Mouse (Mus musculus) heart, embryonic 13.5 days (tissue): Measurements from ENCODE around the gene Col5a1. TPM values are rescaled to one million over a fixed set of nuclear protein-coding genes. Genes with fewer than 3 reads are reported as not detected.
A peak's percentile ranks its signal among the peaks of the same experiment; 100 is the strongest.

Experiments used
- ATAC-seq: fragments of 200-750 bp; cut with Nextera tagmentation; 2 replicates; pipeline ENCODE4 v1.8.0; 2017; ENCODE audit warnings: moderate TSS enrichment; ENCODE audit not compliant: insufficient number of reproducible peaks, low FRiP score, low TSS enrichment; ENCODE audit errors: extremely low read depth
- H3K27ac ChIP-seq: fragments of 300-500 bp; sonication (generic); replicated peaks from 2 replicates; pipeline ENCODE4 v1.5.1; 2015; ENCODE audit warnings: moderate library complexity, mild to moderate bottlenecking, inconsistent platforms
- H3K27me3 ChIP-seq: fragments of 300-500 bp; sonication (generic); replicated peaks from 2 replicates; pipeline ENCODE4 v1.6.1; 2015; ENCODE audit warnings: mild to moderate bottlenecking, inconsistent platforms
- H3K36me3 ChIP-seq: fragments of 300-500 bp; sonication (generic); 2 replicates; pipeline ENCODE4 v1.6.1; 2015; ENCODE audit warnings: mild to moderate bottlenecking, inconsistent platforms
- H3K4me1 ChIP-seq: fragments of 300-500 bp; sonication (generic); 2 replicates; pipeline ENCODE4 v1.6.1; 2015; ENCODE audit warnings: inconsistent platforms
- H3K4me2 ChIP-seq: fragments of 300-500 bp; sonication (generic); 2 replicates; pipeline ENCODE4 v1.6.1; 2015; ENCODE audit warnings: inconsistent platforms, mild to moderate bottlenecking, moderate library complexity
- H3K4me3 ChIP-seq: fragments of 300-500 bp; sonication (generic); 2 replicates; pipeline ENCODE4 v1.5.1; 2015; ENCODE audit warnings: moderate library complexity, mild to moderate bottlenecking, inconsistent platforms
- H3K9ac ChIP-seq: fragments of 300-500 bp; sonication (generic); 2 replicates; pipeline ENCODE4 v1.6.1; 2015; ENCODE audit warnings: inconsistent platforms, mild to moderate bottlenecking, moderate library complexity
- H3K9me3 ChIP-seq: fragments of 300-500 bp; sonication (generic); 2 replicates; pipeline ENCODE4 v1.6.1; 2016; ENCODE audit warnings: inconsistent platforms
- WGBS: fragments of 180-500 bp; shearing (Covaris S2); methylation state at CpG from one replicate; pipeline ENCODE4 v1.1.7; 2015; ENCODE audit warnings: mixed read lengths; 5-methylcytosine and 5-hydroxymethylcytosine counted together
- polyA plus RNA-seq: library from polyadenylated mRNA; unstranded; fragments of >200 nt; fragmentation: Nextera tagmentation; extraction: Ambion mirVana; gene quantifications from 2 replicates; pipeline ENCODE4 v1.2.1, GENCODE M21; 2015

The Col5a1 gene
- polyA plus RNA-seq, 1 experiment from 2014 or later, result 48.8 TPM

- Histone ChIP-seq H3K4me3 (no peak overlapping the region), H3K4me2 (no peak overlapping the region), H3K36me3 (no peaks in the 10 kb centered on the region), H3K4me1 (peaks cover 16% of the 10 kb centered on the region), H3K9me3 (no peaks in the 10 kb centered on the region), H3K9ac (no peak overlapping the region), H3K27me3 (no peaks in the 10 kb centered on the region; the same call in 1 of the 2 replicates), H3K27ac (no peak overlapping the region)
- ATAC-seq, result no peak
- 67% methylated on average over 18 of the region's 18 CpGs for whole genome bisulfite sequencing
Measured at GRCm38 (mm10) chr2:27864491-27865365, 21.5 kb upstream of the Col5a1 start.

DNA sequence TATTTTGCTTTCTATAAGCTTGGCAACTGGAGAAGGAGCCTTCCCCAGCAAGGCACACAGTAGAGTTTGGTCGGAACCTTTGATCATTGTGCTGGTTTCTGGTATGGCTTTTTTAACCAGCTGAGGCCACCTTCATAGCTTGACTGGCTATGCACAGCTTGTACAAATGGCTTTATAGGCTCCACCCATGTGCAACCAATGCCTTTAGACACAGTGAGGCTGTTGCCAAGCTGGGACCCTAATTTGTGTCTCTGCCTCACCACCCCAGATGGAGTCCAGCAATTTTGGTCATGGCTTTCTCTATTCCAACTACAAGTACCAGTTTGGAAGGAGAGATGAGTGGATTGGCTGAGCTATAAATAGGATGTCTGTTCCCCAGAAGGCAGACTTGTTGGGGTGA, 15.6 kb upstream of the Col5a1 start:
- H3K36me3 ChIP-seq, result no peaks in the 10 kb centered on the region
- H3K9ac ChIP-seq, result no peak overlapping the region
- no peaks in the 10 kb centered on the region; the same call in 1 of the 2 replicates for H3K27me3 ChIP-seq
- WGBS, result 85% methylated on average over 1 of the region's 1 CpGs
- no peak for ATAC-seq
- 0 out of 2 replicates have a peak overlapping the region, but pooled peaks have one; percentile 10 for H3K27ac ChIP-seq
- no peak overlapping the region for H3K4me3 ChIP-seq
- peaks cover 36% of the 10 kb centered on the region for H3K4me1 ChIP-seq
- no peak overlapping the region for H3K4me2 ChIP-seq
- H3K9me3 ChIP-seq, result no peaks in the 10 kb centered on the region

DNA sequence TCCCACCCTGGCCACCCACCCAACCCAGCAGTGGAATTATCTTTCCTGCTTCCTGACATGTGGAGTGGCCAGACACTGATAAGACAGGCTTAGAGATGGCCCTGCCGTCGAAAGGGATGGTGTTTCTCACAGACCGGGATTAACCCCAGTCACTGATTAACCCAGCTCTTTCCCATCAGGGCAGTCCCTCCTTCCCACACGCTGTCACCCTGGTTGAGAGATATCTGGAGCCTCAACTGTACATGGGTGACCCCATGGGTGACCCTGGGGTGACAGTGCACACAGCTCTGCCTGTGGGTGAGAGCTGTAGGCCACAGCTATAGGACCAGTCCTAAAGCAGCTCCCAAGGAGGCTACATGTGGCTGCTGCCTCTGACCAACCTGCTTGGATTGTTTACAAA, 15.2 kb upstream of the Col5a1 start:
- ATAC-seq, result no peak; the same call in 1 of the 2 replicates
- Histone ChIP-seq H3K4me2 (no peak overlapping the region), H3K36me3 (no peaks in the 10 kb centered on the region), H3K27me3 (no peaks in the 10 kb centered on the region; the same call in 1 of the 2 replicates), H3K4me3 (no peak overlapping the region), H3K9me3 (no peaks in the 10 kb centered on the region), H3K4me1 (peaks cover 38% of the 10 kb centered on the region), H3K27ac (peak overlapping the region; percentile 10; the same call in 1 of the 2 replicates), H3K9ac (no peak overlapping the region)
- 8% methylated on average over 4 of the region's 4 CpGs for WGBS

DNA sequence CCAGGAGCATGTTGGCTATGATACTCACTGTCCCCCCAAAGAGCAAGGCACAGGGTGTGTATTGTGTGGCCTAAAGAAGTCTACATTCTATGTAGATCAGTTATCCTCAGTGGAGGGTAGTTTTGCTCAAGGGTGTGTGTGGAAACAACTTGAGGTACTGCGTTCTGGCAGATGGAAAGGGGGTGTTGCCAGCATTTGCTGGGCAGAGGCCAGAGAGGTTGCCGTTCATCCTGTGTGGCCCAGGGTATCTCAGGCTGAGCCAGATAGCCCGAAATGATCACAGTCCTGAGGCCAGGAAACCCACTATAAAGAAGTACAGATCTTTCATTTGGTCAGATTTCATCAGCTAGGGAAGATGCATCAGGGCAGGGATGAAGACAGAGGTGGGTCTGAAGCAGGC, 13.9 kb upstream of the Col5a1 start:
- Histone ChIP-seq H3K4me3 (no peak overlapping the region), H3K27me3 (no peaks in the 10 kb centered on the region; the same call in 1 of the 2 replicates), H3K4me1 (peaks cover 41% of the 10 kb centered on the region), H3K9ac (no peak overlapping the region), H3K36me3 (no peaks in the 10 kb centered on the region), H3K9me3 (no peaks in the 10 kb centered on the region), H3K4me2 (no peak overlapping the region), H3K27ac (no peak overlapping the region)
- WGBS, result 31% methylated on average over 3 of the region's 3 CpGs
- ATAC-seq, result no peak

DNA sequence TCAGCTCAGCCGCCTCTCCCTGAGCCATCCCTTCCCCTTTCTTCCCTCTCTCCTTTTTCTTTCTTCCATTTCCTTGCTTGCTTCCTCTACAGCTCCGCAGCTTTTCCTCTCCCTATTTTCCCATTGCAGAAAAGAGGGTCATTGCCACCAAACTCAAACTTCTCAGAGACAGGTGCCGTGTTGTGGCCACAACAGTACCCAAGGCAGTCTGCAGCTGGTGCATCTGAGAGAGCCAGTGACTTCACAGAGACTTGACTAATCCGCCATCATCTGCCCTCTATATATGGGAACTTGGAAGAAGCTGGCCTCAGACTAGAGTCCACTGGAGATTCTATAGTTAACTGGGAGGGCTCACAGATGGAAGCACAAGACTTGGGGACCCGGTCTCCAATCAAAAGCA, 13.2 kb upstream of the Col5a1 start:
- no peak for ATAC-seq
- H3K27ac ChIP-seq, result no peak overlapping the region
- 66% methylated on average over 5 of the region's 5 CpGs for WGBS

GRCm38 (mm10) chr2:27874596-27874995, 11.6 kb upstream of the Col5a1 start:
- H3K27me3 ChIP-seq, result no peaks in the 10 kb centered on the region; the same call in 1 of the 2 replicates
- H3K36me3 ChIP-seq, result no peaks in the 10 kb centered on the region
- no peak for ATAC-seq
- no peak overlapping the region for H3K27ac ChIP-seq
- WGBS, result 75% methylated on average over 3 of the region's 3 CpGs
- no peak overlapping the region for H3K4me2 ChIP-seq
- no peak overlapping the region for H3K9ac ChIP-seq
- no peaks in the 10 kb centered on the region for H3K9me3 ChIP-seq
- peaks cover 38% of the 10 kb centered on the region for H3K4me1 ChIP-seq
- H3K4me3 ChIP-seq, result no peak overlapping the region

More for the DNA sequence above, 13.2 kb upstream of the Col5a1 start:
- no peak overlapping the region for H3K9ac ChIP-seq
- no peaks in the 10 kb centered on the region for H3K36me3 ChIP-seq
- H3K4me2 ChIP-seq, result no peak overlapping the region
- no peak overlapping the region for H3K4me3 ChIP-seq
- H3K9me3 ChIP-seq, result no peaks in the 10 kb centered on the region
- no peaks in the 10 kb centered on the region; the same call in 1 of the 2 replicates for H3K27me3 ChIP-seq
- H3K4me1 ChIP-seq, result peaks cover 40% of the 10 kb centered on the region

GRCm38 (mm10) chr2:27875231-27875630, 11.0 kb upstream of the Col5a1 start:
- Histone ChIP-seq H3K27ac (no peak overlapping the region), H3K36me3 (no peaks in the 10 kb centered on the region), H3K27me3 (no peaks in the 10 kb centered on the region; the same call in 1 of the 2 replicates), H3K9ac (no peak overlapping the region), H3K9me3 (no peaks in the 10 kb centered on the region), H3K4me3 (no peak overlapping the region), H3K4me1 (peaks cover 43% of the 10 kb centered on the region), H3K4me2 (no peak overlapping the region)
- WGBS, result 65% methylated on average over 5 of the region's 5 CpGs
- no peak for ATAC-seq

GRCm38 (mm10) chr2:27875786-27876185, 10.4 kb upstream of the Col5a1 start:
- H3K4me1 ChIP-seq, result peaks cover 40% of the 10 kb centered on the region
- H3K27me3 ChIP-seq, result no peaks in the 10 kb centered on the region; the same call in 1 of the 2 replicates
- no peaks in the 10 kb centered on the region for H3K36me3 ChIP-seq
- no peak for ATAC-seq
- no peaks in the 10 kb centered on the region for H3K9me3 ChIP-seq
- H3K9ac ChIP-seq, result no peak overlapping the region
- no peak overlapping the region for H3K4me3 ChIP-seq
- 45% methylated on average over 5 of the region's 5 CpGs for WGBS
- H3K4me2 ChIP-seq, result no peak overlapping the region
- H3K27ac ChIP-seq, result no peak overlapping the region

DNA sequence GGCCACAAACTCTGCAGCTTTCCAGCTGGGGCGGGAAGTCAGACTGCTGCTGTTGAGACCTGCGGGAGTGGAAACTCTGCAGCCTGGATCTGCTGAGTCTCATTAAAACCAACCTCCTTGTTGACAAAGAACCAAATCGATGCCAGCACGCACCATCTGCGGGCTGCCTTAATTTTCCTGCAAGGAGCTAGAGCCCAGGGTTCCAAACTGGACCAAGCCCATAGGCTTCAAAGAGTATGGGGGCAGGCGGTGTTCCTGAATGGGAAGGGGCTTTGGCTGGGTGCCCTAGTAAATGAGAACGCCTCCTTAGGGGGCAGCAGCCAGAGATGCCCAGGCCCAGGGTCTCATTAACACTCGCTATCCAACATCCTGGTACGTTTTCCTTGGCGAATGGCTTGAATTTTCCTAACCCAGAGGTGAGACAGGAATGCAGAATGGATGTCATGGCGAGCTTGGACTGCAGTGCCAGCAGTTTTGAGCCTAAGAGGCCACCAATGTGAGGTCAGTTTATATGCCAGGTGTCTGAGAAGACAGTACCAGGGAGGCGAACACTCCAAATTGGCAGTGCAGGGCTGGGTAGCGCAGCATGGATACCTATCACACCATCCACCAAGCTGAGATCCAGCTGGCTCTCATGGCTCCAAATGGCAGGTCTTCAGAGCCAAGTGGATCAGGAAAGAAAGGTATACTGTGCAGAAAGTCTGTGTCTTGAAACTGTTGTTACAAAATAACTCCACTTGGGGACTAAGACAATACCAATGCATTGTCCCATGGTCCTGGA, 9.3 kb upstream of the Col5a1 start:
- 80% methylated on average over 13 of the region's 13 CpGs for WGBS
- H3K27ac ChIP-seq, result no peak overlapping the region
- H3K27me3 ChIP-seq, result no peaks in the 10 kb centered on the region; the same call in 1 of the 2 replicates
- no peaks in the 10 kb centered on the region for H3K9me3 ChIP-seq
- no peaks in the 10 kb centered on the region for H3K36me3 ChIP-seq
- ATAC-seq, result no peak
- no peak overlapping the region for H3K4me2 ChIP-seq
- H3K4me1 ChIP-seq, result peaks cover 33% of the 10 kb centered on the region
- H3K4me3 ChIP-seq, result no peak overlapping the region
- no peak overlapping the region for H3K9ac ChIP-seq

GRCm38 (mm10) chr2:27878066-27878465, 8.2 kb upstream of the Col5a1 start:
- Histone ChIP-seq H3K4me1 (peaks cover 22% of the 10 kb centered on the region), H3K27me3 (peaks cover 3% of the 10 kb centered on the region; the same call in 1 of the 2 replicates), H3K27ac (no peak overlapping the region), H3K36me3 (no peaks in the 10 kb centered on the region), H3K9ac (no peak overlapping the region), H3K4me2 (no peak overlapping the region), H3K4me3 (no peak overlapping the region), H3K9me3 (no peaks in the 10 kb centered on the region)
- ATAC-seq, result no peak
- 72% methylated on average over 5 of the region's 5 CpGs for WGBS

- peaks cover 36% of the 10 kb centered on the region for H3K4me1 ChIP-seq
- no peak overlapping the region for H3K4me2 ChIP-seq
- H3K9me3 ChIP-seq, result no peaks in the 10 kb centered on the region
- H3K4me3 ChIP-seq, result no peak overlapping the region
- no peaks in the 10 kb centered on the region for H3K36me3 ChIP-seq
- WGBS, result 68% methylated on average over 7 of the region's 7 CpGs
- no peak overlapping the region for H3K27ac ChIP-seq
- peaks cover 13% of the 10 kb centered on the region; the same call in 1 of the 2 replicates for H3K27me3 ChIP-seq
- H3K9ac ChIP-seq, result no peak overlapping the region
- ATAC-seq, result no peak
Measured at GRCm38 (mm10) chr2:27883276-27883675, 2.9 kb upstream of the Col5a1 start.
